Mouse (Mus musculus): ENCODE results near the gene Cacnb2.

Gene Cacnb2

GRCm38 (mm10) chr2:14873116-14873515 lies 270.2 kb downstream of the Cacnb2 start:
- no peak for DNase-seq (ENCODE audit: low spot score in 2 of 2)

GRCm38 (mm10) chr2:14873701-14874181 lies 270.9 kb downstream of the Cacnb2 start:
- no peak for DNase-seq (ENCODE audit: low spot score in 2 of 2)

DNA sequence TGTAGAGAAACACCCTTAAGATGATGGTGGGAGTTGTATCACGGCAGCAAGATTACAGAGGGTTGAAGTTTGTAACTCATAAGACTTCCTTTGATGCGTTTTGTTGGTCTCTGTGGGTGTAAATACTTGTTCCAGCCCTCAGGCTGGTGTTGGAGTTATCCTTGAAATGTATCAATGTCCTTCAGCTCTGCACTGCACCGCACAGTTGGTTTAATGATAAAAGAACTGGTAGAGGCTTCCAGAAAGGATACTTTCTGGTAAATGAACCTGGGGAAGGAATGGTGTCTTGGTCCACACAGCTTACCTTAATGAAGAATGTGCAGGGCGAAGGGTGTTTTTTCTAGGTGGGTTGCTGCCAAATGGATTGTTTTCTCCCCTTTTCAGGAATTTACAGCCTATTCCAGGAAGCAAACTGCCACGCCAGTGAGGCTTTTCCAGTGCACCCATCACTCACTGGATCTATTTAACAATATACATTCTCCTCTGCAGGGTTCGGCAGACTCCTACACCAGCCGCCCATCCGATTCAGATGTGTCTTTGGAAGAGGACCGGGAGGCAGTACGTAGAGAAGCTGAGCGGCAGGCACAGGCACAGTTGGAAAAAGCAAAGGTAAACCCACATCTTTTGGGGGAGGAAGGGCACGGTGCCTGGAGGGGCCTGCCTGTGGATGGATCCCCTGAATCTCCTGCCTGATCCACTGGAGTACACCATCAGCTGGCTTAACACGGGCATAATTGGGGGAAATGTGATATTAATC lies 271.6 kb downstream of the Cacnb2 start:
- DNase-seq (ENCODE audit: low spot score in 2 of 2), result no peak

- DNase-seq (ENCODE audit: low spot score in 2 of 2), result no peak
Observed at GRCm38 (mm10) chr2:14875121-14875520, 272.2 kb downstream of the Cacnb2 start.

DNA sequence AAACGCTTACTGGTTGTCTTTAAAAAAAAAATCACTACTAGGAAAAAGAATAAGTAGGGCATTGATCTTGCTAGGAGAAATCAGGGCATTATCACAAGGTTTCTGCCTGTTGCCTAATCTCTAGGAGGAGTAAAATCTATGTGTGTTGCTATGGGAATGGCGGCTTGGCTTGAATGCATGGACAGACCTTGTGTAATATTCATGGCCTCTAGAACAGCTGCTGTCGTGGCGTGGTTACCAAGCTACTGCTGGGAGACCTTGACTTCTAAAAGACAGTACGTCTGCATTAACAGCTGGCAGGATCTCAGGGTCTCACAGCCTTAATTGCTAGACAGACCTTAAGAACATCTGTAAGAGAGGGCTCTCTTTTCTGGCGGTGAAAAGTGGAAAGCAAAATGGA lies 272.7 kb downstream of the Cacnb2 start:
- no peak for DNase-seq (ENCODE audit: low spot score in 2 of 2)

GRCm38 (mm10) chr2:14878953-14879352 lies 276.1 kb downstream of the Cacnb2 start:
- DNase-seq (ENCODE audit: low spot score in 2 of 2), result no peak

- no peak for DNase-seq (ENCODE audit: low spot score in 2 of 2)
Observed at GRCm38 (mm10) chr2:14883460-14883859, 280.6 kb downstream of the Cacnb2 start.

GRCm38 (mm10) chr2:14888406-14889195 lies 285.7 kb downstream of the Cacnb2 start:
- DNase-seq (ENCODE audit: low spot score in 2 of 2), result no peak

GRCm38 (mm10) chr2:14903837-14904236 lies 300.9 kb downstream of the Cacnb2 start:
- DNase-seq (ENCODE audit: low spot score in 2 of 2), result no peak

DNA sequence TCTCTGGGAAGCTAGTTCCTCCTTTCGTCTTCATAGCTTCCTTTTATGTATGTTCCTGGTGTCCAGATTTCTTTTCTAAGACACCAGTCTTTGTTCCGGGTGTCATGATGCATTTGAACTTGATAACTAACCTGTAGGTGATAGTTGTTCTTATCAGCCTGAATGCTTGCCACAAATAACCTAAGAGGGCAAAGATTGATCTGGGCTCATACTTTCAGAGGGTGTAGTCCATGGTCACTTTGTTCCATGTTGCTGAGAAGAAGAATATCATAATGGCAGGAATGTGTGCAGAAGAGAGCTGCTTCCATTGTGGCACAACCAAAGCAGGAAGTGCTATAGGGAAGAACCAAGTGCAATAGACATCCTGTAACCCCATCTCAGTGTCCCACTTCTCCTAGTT lies 302.0 kb downstream of the Cacnb2 start:
- DNase-seq (ENCODE audit: low spot score in 2 of 2), result no peak

DNA sequence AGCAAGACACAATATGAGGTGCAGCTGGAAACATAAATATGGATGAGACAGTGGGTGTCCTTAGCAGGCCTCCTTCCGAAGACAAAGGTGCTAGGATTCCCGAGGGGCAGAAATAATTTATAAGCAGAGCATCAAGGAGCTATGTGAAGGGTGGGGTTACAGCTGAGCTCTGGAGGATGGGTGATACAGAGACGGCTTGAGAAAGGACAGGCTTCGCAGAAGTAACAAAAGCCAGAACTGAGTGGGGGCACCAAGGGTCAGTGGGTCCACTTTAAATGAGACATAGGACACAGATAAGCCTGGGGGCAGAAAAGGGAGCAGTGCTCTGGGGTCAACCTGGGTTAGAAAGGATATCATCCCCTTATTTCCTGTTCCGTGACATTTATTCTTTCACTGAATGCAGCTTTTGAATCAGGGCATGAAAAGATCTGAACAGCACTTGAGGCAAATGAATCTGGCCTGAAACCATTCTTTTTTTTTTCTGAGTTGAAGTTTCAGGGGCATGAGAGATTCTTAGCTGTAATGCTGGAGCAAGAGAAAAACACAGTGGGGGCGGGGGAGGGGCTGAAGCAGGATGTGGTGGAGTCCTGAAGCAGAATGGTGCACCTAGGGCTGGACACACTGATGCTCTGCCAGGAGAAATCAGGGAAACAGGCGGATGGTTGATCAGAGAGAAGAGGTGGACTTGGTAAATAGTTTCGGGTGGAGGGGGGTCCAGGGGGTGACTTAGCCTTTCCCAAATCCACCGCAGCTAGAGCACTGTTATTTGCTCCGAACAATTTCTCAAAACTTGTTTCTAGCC lies 304.4 kb downstream of the Cacnb2 start:
- no peak for DNase-seq (ENCODE audit: low spot score in 2 of 2)

- DNase-seq (ENCODE audit: low spot score in 2 of 2), result no peak
Observed at GRCm38 (mm10) chr2:14917585-14918247, 314.8 kb downstream of the Cacnb2 start.

DNA sequence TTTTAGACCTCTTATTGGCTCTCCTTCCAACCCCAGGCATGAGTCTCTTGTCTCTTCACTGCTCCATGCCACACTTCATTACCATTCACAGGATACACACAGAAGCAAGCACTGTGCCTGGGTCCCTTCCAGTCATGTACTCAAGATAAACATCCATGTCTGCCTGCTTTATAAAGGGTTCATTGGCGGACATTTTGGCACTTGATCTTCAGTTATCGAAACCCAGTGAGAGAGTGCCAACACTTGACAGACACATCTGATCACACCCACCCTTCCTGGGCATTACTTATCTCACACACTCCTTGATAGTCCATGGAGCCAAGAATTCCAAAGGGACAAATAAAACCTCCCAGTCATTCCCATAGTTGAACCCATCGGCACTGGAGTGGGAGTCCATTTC lies 327.0 kb downstream of the Cacnb2 start:
- DNase-seq (ENCODE audit: low spot score in 2 of 2), result no peak

DNA sequence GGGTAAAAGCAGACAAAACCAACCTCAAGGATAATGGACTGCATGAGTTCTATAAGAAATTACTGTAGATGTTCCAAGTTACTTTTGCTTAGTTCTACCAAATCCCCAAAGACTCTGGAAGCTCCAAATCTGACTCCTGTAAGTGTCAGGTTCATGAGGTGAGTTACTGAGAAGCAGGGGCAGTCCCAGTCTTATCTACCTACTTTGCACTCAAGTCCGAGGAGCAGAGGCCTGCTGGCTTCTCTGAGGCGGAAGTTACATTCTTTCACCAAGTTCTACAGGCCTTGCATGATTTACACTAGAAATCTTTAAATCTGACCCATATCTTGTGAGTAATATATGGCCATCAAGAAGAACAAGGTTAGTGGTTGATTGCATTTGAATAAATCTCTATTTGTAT lies 329.1 kb downstream of the Cacnb2 start:
- DNase-seq (ENCODE audit: low spot score in 2 of 2), result no peak

DNA sequence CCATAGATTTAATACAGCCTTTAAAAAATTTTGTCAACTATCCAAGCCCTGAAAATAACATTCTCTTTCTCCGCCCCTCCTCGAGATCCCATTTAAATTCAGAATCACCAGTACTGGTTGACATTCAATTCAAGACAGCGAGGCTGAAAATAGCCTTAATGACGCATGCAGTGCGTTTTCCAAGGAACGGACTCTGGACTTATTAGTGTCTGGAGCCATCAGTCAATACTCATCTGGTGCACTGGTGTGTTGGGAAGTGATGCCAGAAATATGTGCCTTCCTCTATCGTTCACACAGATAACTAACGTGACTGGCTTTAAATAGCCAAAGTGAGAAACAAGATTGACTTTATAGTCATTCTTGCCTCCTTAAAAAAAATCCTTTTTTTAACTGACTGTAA lies 333.6 kb downstream of the Cacnb2 start:
- no peak for DNase-seq (ENCODE audit: low spot score in 2 of 2)

GRCm38 (mm10) chr2:14942261-14942660 lies 339.4 kb downstream of the Cacnb2 start:
- no peak for DNase-seq (ENCODE audit: low spot score in 2 of 2)

DNA sequence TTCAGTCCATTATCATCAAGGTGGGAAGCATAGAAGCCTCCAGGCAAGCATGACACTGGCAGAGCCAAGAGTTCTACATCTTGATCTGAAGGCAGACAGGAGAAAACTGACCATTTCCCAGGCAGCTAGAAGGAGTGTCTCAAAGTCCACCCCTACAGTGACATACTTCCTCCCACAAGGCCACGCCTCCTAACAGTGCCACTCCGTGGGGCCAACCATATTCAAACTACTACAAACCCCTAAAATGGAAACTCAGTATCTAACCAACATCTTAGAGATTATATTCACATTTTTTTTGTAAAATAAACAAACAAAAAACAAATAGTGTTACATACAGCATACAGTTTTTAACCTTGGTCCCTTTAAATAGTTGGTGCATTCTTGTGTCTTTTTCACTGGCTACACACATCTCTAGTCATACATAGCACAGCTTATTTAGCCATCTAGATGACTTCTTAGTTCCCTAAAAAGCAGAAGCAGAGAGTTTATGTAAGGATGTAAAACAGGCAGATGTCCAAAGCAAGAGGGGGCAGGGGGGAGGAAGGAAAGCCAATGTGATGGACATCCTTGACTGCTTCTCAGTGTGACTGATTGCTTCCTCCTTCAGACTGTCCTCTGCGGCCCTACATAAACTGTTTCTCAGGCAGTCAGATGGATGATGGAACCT lies 340.9 kb downstream of the Cacnb2 start:
- no peak for DNase-seq (ENCODE audit: low spot score in 2 of 2)

DNA sequence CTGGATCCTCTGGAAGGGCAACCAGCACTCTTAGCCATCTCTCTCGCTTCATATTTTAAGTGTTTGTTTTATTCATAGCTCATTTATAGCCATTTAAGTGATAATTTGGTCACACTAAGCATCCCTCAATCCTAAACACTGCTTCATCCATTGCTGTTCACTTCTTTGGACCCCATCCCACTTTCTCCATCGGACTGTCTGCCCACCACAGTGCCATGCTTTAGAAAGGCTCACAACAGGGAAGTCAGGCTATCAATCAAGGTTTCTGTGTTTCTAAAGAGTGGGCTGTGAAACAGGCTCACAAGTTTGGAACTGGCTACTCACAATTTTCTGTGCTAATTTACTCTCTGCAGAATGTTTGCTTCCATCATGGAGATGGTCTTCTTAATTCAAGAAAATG lies 350.2 kb downstream of the Cacnb2 start:
- no peak for DNase-seq (ENCODE audit: low spot score in 2 of 2)

DNA sequence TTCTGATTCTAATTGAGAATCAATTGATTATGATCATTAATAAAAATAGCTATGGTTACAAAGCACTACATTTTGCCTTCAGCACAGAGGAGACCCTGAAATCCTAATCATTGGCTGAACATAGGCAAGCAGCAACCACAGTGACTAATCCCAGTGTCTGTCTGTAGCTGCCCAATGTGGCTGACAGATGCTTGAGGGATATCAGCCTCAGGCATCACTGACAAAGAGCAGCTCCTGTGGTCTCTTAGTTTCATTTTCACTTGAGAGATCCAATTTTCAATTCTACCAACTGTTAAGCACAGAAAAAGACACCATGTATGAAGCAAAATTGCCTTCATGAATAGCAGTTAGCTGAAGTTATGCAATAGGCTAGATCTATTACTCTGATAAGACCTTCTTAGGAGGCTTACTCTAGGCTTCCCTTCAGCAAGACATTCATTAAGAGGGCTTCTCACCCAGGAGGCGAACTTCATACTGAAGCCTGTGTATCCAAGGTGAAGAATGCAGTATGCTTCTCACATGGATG lies 358.1 kb downstream of the Cacnb2 start:
- DNase-seq (ENCODE audit: low spot score in 2 of 2), result no peak

DNA sequence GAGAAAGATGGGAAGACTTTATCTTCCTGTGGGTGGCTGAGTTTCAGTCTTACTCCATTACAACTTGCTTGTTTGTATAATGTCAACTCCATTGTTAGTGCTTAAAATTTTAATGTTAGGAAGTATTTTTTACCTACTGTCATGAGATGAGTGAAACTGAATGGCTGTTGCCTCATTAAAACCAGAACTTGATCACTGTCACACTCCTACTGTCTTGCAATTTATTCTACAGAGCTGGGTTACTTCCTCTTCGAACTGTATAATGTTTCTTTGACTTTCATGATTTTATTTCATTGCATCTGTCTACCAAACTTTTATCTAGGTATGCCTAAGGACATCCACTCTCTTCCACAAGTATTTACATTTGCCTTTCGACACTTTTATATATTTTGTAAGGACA lies 358.6 kb downstream of the Cacnb2 start:
- no peak for DNase-seq (ENCODE audit: low spot score in 2 of 2)

- no peak for DNase-seq (ENCODE audit: low spot score in 2 of 2)
Observed at GRCm38 (mm10) chr2:14984029-14984428, 381.1 kb downstream of the Cacnb2 start.
